Mouse (Mus musculus) limb, embryonic 15.5 days (tissue): ENCODE measurements around the gene Sh3gl1. TPM values are rescaled to one million over a fixed set of nuclear protein-coding genes. Genes with fewer than 3 reads are reported as not detected.
A peak's percentile ranks its signal among the peaks of the same experiment; 100 is the strongest.
"Not testable (repeated sequence)": the region's sequence is repeated elsewhere in the genome, so short reads cannot be mapped to it uniquely, and the experiment has no call there.

Experiments used
- ATAC-seq: fragments of 200-750 bp; cut with Nextera tagmentation; 2 replicates; pipeline ENCODE4 v1.8.0; 2017; ENCODE audit warnings: low read depth, moderate TSS enrichment; ENCODE audit not compliant: insufficient number of reproducible peaks, low FRiP score, low TSS enrichment
- H3K27ac ChIP-seq: fragments of 300-500 bp; sonication (generic); 2 replicates; pipeline ENCODE4 v1.5.1; 2015; ENCODE audit warnings: moderate library complexity, mild to moderate bottlenecking, inconsistent platforms
- H3K27me3 ChIP-seq: fragments of 300-500 bp; sonication (generic); 2 replicates; pipeline ENCODE4 v1.6.1; 2015; ENCODE audit warnings: inconsistent platforms
- H3K36me3 ChIP-seq: fragments of 300-500 bp; sonication (generic); 2 replicates; pipeline ENCODE4 v1.6.1; 2015; ENCODE audit warnings: inconsistent platforms
- H3K4me1 ChIP-seq: fragments of 300-500 bp; sonication (generic); 2 replicates; pipeline ENCODE4 v1.6.1; 2015; ENCODE audit warnings: inconsistent platforms
- H3K4me2 ChIP-seq: fragments of 300-500 bp; sonication (generic); 2 replicates; pipeline ENCODE4 v1.6.1; 2015; ENCODE audit warnings: mild to moderate bottlenecking, inconsistent platforms
- H3K4me3 ChIP-seq: fragments of 300-500 bp; sonication (generic); 2 replicates; pipeline ENCODE4 v1.5.1; 2015; ENCODE audit warnings: mild to moderate bottlenecking, inconsistent platforms
- H3K9ac ChIP-seq: fragments of 300-500 bp; sonication (generic); 2 replicates; pipeline ENCODE4 v1.6.1; 2015; ENCODE audit warnings: inconsistent platforms
- H3K9me3 ChIP-seq: fragments of 300-500 bp; sonication (generic); 2 replicates; pipeline ENCODE4 v1.6.1; 2016; ENCODE audit warnings: inconsistent platforms
- WGBS: fragments of 180-500 bp; shearing (Covaris S2); methylation state at CpG from one replicate; pipeline ENCODE4 v1.1.7; 2015; 5-methylcytosine and 5-hydroxymethylcytosine counted together
- polyA plus RNA-seq: library from polyadenylated mRNA; unstranded; fragments of >200 nt; fragmentation: Nextera tagmentation; extraction: Ambion mirVana; gene quantifications from 2 replicates; pipeline ENCODE4 v1.2.1, GENCODE M21; 2015

The Sh3gl1 gene
- polyA plus RNA-seq: 210 and 217 TPM in 2 replicates

- Histone ChIP-seq H3K4me1 (peaks cover 53% of the 10 kb centered on the region), H3K27me3 (no peaks in the 10 kb centered on the region)
- under 1% methylated on average over 74 of the region's 74 CpGs for WGBS
These were observed at the start of gene Sh3gl1 for GRCm38 (mm10) chr17:56036176-56036900. Gene Sh3gl1, minus strand, starts transcription at chr17:56036635.

DNA sequence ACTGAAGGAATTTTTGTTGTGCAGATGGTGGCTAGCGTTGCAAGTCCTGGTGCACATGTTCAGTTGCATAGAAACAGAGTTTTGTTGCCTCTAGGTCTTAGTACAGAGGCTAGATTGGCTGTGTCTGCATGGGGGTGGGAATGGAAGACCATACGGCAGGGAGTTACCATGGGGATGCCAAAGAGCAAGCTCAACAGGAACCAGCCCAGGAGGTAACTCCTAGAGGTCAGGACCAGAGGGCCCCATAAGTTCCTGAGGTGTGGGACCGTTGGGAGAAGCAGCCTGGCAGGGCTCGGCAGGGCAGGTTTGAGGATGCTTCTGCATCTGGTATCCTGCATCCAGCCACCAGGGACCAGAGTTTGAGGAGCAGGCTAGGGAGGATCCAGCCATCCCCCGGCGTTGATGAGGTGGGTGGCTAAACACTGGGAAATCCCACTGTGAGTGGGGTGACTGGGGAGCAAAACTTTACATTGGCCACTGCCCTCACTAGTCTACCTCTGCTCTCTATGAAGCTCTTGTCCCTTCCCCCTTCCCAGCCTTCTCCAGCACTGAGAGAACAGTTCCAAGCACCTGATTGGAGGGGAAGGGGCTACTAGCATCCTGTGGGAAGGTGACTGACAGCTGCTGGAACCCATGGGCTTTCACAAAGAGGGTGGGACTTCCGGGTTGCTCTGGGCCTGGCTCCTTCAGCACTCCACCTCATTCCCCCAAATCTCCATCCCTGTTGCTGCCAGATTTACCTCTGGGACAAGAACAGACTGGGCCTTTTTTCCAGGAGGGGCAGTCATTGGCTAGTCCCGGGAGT, 44.5 kb upstream of the Sh3gl1 start:
- Histone ChIP-seq H3K27me3 (no peaks in the 10 kb centered on the region), H3K9me3 (no peaks in the 10 kb centered on the region), H3K4me3 (peak overlapping the region; percentile 85), H3K36me3 (peaks cover 34% of the 10 kb centered on the region), H3K9ac (peak overlapping the region; percentile 94), H3K4me1 (peaks cover 26% of the 10 kb centered on the region), H3K27ac (no peak overlapping the region), H3K4me2 (peak overlapping the region; percentile 96)
- no peak for ATAC-seq
- WGBS: 6% methylated on average over 8 of the region's 8 CpGs

More at GRCm38 (mm10) chr17:56036176-56036900, at the start of gene Sh3gl1:
- peaks cover 28% of the 10 kb centered on the region for H3K36me3 ChIP-seq
- no peaks in the 10 kb centered on the region for H3K9me3 ChIP-seq
- peak within 1 kb of the TSS; percentile 49 for H3K4me2 ChIP-seq
- peak within 1 kb of the TSS; percentile 88 for H3K4me3 ChIP-seq
- peak within 1 kb of the TSS; percentile 97 for H3K9ac ChIP-seq
- peak within 1 kb of the TSS; percentile 94 for H3K27ac ChIP-seq
- peak; percentile 89 for ATAC-seq

GRCm38 (mm10) chr17:56079921-56080320, 43.5 kb upstream of the Sh3gl1 start:
- Histone ChIP-seq H3K9me3 (no peaks in the 10 kb centered on the region), H3K9ac (peak overlapping the region; percentile 94), H3K4me3 (peak overlapping the region; percentile 85), H3K27me3 (no peaks in the 10 kb centered on the region), H3K27ac (peak overlapping the region; percentile 74), H3K36me3 (peaks cover 27% of the 10 kb centered on the region), H3K4me1 (peaks cover 31% of the 10 kb centered on the region), H3K4me2 (peak overlapping the region; percentile 96)
- 3% methylated on average over 11 of the region's 11 CpGs for WGBS
- ATAC-seq: no peak

DNA sequence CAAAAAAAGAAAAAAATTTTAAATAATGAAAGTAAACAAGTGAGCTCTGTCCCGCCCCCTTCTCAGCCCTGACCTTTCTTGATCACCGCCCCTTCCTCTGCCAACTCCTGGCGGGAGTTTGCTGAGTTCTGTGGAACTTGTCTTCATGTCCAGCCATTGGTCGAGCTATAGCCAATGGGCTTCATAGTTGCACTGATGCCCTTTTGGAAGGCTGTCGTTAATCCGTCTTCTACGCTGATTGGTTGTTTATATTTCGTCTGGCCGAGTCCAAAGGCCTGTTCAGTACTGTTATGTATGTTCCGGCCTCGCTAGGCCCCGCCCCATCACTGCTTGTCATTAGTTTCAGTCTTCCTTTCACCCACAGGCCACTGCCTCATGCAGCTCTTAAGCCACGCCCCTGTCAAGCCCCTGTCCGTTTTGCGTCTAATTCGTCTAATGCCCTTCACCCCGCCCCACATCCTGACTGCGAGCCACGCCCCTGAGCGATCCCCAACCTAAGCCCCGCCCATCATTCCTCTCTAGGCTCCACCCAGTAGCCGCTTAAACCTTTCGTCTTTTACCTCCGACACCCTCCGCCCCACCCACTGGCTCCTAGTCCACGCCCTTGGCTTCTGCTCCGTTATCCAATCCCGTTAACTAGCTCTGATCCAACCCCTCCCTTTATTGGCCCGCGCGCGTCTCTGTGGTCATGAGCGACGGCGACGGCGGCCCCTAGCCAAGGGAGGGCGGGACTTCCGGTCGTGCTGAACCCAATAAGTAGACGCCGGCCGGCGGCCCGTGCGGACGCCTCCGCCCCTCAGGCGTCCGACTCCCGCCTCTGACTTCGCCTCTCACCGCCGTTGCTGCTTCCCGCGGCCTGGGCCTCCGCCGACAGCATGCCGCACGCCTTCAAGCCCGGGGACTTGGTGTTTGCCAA, 42.7 kb upstream of the Sh3gl1 start, which contains the start of gene Hdgfl2:
TSS of gene Hdgfl2 (plus strand) at position 755 of the 916 bp plus-strand sequence.
- Histone ChIP-seq H3K4me2 (peak within 1 kb of the TSS; percentile 96), H3K4me3 (peak within 1 kb of the TSS; percentile 85), H3K9me3 (no peaks in the 10 kb centered on the region), H3K9ac (peak within 1 kb of the TSS; percentile 94), H3K36me3 (peaks cover 21% of the 10 kb centered on the region), H3K4me1 (peaks cover 34% of the 10 kb centered on the region), H3K27ac (peak within 1 kb of the TSS; percentile 74), H3K27me3 (no peaks in the 10 kb centered on the region)
- under 1% methylated on average over 61 of the region's 61 CpGs for WGBS
- ATAC-seq: peak; percentile 96

- H3K4me1 ChIP-seq: peaks cover 40% of the 10 kb centered on the region
- H3K4me3 ChIP-seq: peak overlapping the region; percentile 85
- H3K9me3 ChIP-seq, H3K27me3 ChIP-seq, H3K9ac ChIP-seq, ATAC-seq: not testable (repeated sequence)
- peak overlapping the region; percentile 39; the same call in 1 of the 2 replicates for H3K27ac ChIP-seq
- H3K36me3 ChIP-seq: peaks cover 16% of the 10 kb centered on the region
- WGBS: 64% methylated on average over 9 of the region's 9 CpGs
- H3K4me2 ChIP-seq: peak overlapping the region; percentile 36
These were observed 41.9 kb upstream of the Sh3gl1 start for GRCm38 (mm10) chr17:56078361-56078760.

- H3K4me2 ChIP-seq: no peak overlapping the region
- H3K27ac ChIP-seq: no peak overlapping the region
- H3K4me3 ChIP-seq: no peak overlapping the region
- H3K4me1 ChIP-seq: peaks cover 42% of the 10 kb centered on the region
- 87% methylated on average over 5 of the region's 5 CpGs for WGBS
- ATAC-seq: no peak
- no peaks in the 10 kb centered on the region for H3K27me3 ChIP-seq
- H3K9me3 ChIP-seq: no peaks in the 10 kb centered on the region
- H3K36me3 ChIP-seq: peaks cover 14% of the 10 kb centered on the region
- H3K9ac ChIP-seq: no peak overlapping the region
These were observed 41.1 kb upstream of the Sh3gl1 start for GRCm38 (mm10) chr17:56077523-56077922.

DNA sequence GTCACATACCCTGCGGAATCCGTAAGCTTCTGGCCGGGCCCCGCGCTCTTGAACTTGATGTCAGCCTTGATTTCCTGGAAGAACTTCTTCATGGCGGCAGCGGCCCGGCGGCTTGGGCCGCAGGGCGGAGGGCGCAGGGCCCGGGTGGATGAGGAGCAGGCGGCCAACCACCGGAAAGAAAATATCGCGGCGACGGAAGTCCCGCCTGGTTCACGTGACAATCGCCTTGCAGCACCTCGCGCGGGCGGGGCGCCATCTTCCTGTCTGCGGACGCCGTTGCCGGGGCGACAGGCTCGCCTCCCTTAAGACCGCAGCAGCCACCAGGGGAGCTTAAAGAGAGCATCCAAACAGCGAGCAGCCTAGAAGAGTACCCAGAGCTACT, 38.4 kb upstream of the Sh3gl1 start, which contains the start of gene Ubxn6:
TSS of gene Ubxn6 (minus strand) at position 202 of the 382 bp plus-strand sequence.
- Histone ChIP-seq H3K9me3 (no peaks in the 10 kb centered on the region), H3K36me3 (peaks cover 34% of the 10 kb centered on the region), H3K9ac (peak within 1 kb of the TSS; percentile 67), H3K4me3 (peak within 1 kb of the TSS; percentile 83), H3K4me2 (peak within 1 kb of the TSS; percentile 69), H3K27me3 (no peaks in the 10 kb centered on the region), H3K27ac (peak within 1 kb of the TSS; percentile 97), H3K4me1 (peaks cover 16% of the 10 kb centered on the region)
- ATAC-seq: peak; percentile 17
- under 1% methylated on average over 35 of the region's 35 CpGs for WGBS

- H3K36me3 ChIP-seq: peaks cover 39% of the 10 kb centered on the region
- ATAC-seq: peak; percentile 32; the same call in 1 of the 2 replicates
- peaks cover 16% of the 10 kb centered on the region for H3K4me1 ChIP-seq
- no peaks in the 10 kb centered on the region for H3K27me3 ChIP-seq
- H3K4me3 ChIP-seq: peak overlapping the region; percentile 83
- 8% methylated on average over 22 of the region's 22 CpGs for WGBS
- H3K9ac ChIP-seq: peak overlapping the region; percentile 67; the same call in 1 of the 2 replicates
- H3K4me2 ChIP-seq: peak overlapping the region; percentile 69
- no peaks in the 10 kb centered on the region for H3K9me3 ChIP-seq
- peak overlapping the region; percentile 97 for H3K27ac ChIP-seq
These were observed 37.8 kb upstream of the Sh3gl1 start for GRCm38 (mm10) chr17:56074097-56074826.

GRCm38 (mm10) chr17:56072243-56072642, 35.8 kb upstream of the Sh3gl1 start:
- Histone ChIP-seq H3K4me2 (no peak overlapping the region), H3K27me3 (no peaks in the 10 kb centered on the region), H3K9me3 (no peaks in the 10 kb centered on the region), H3K4me3 (no peak overlapping the region), H3K9ac (no peak overlapping the region), H3K27ac (no peak overlapping the region), H3K36me3 (peaks cover 60% of the 10 kb centered on the region), H3K4me1 (peaks cover 16% of the 10 kb centered on the region)
- no peak for ATAC-seq
- 94% methylated on average over 5 of the region's 5 CpGs for WGBS

GRCm38 (mm10) chr17:56071126-56071525, 34.7 kb upstream of the Sh3gl1 start:
- H3K27ac ChIP-seq: no peak overlapping the region
- no peak overlapping the region for H3K4me3 ChIP-seq
- H3K9me3 ChIP-seq: no peaks in the 10 kb centered on the region
- H3K36me3 ChIP-seq: peaks cover 71% of the 10 kb centered on the region
- ATAC-seq: no peak
- H3K9ac ChIP-seq: no peak overlapping the region
- no peak overlapping the region for H3K4me2 ChIP-seq
- H3K4me1 ChIP-seq: peaks cover 16% of the 10 kb centered on the region
- no peaks in the 10 kb centered on the region for H3K27me3 ChIP-seq
